Mouse (Mus musculus): ENCODE measurements at regions not wholly inside any gene's neighbourhood (a gene's known extent, or its start where the extent isn't known, plus 50 kb on each side); places are given as distances from the start of the nearest gene placed in this dataset.

DNA sequence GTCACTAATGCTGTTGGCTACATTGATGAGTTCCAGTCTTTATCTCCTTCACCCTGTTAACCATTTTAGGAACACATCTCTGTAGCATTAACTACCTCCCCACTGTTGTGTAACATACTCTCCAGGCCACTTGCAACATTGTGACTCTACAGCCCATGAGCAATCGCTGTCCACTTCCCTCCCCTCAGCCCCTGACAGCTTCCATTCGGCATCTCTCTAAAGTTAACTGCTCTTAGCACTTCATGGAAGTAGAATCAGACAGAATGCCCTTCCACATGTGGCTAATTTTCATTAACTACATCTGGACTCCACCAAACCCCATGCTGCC, 208.3 kb downstream of the Bcl2l11 start:
- TF ChIP-seq POLR2A (IDR thresholded peaks at IDR 0.05; ENCODE audit: borderline replicate concordance, extremely low read depth, insufficient read depth, insufficient read length): no peak

DNA sequence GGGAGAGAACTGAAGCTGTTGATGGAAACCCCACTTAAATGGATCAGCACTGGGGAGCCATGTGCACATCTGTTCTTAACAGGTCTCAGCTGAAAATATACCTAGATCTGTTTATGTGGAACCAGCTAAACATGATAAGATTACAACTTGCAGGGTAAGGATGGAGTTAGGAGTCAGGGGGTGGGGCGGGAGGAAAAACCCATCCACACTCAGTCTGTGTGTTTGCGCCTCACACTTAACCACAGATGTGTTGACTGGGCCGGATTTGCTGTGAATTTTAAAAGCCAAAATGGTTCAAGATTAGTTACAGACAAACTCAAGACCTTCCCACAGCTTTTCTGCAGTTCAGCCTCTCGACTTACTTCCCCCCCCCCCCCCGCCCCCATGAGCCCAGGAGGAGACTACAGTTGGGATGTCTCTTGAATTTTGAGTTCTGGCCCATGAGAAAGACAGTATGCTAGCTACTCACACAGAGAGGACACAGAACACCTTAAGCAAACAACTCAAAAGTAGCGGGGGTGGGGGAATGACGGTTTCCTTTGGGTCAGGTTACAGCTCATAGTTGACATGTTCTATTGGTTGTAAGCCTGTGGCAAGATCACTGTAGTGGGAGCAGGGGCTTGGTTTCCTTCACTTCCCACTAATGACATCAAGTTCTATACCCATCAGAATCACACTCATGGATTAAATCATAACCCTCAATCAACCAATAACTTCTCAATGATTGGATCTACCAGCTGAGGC, 209.1 kb downstream of the Bcl2l11 start:
- Histone ChIP-seq H3K4me3 (replicated peaks; ENCODE audit: low read length) (no peak overlapping the region), H3K4me2 (replicated peaks; ENCODE audit: low read depth, low read length, severe bottlenecking) (no peak overlapping the region), H3K9me3 (ENCODE audit: control insufficient read depth, low read length) (no peaks in the 10 kb centered on the region), H3K4me1 (ENCODE audit: control insufficient read depth, insufficient read depth, low read length) (peaks cover 45% of the 10 kb centered on the region), H3K27ac (replicated peaks; ENCODE audit: low read depth, low read length) (no peak overlapping the region), H3K9ac (ENCODE audit: low read depth, low read length, severe bottlenecking) (no peak overlapping the region), H3K27me3 (ENCODE audit: control insufficient read depth, insufficient read depth, low read length) (no peaks in the 10 kb centered on the region), H3K36me3 (ENCODE audit: control insufficient read depth, insufficient read depth, low read length) (no peaks in the 10 kb centered on the region)
- no peak for TF ChIP-seq POLR2A (IDR thresholded peaks at IDR 0.05; ENCODE audit: borderline replicate concordance, extremely low read depth, insufficient read depth, insufficient read length)
- DNase-seq (ENCODE audit: low spot score) (no peak), ATAC-seq (ENCODE audit: low FRiP score, low read depth) (no peak)
- WGBS: 29% methylated on average over 6 of the region's 7 CpGs

More for the DNA sequence above, 208.3 kb downstream of the Bcl2l11 start:
- DNase-seq (ENCODE audit: low spot score) (no peak), ATAC-seq (ENCODE audit: low FRiP score, low read depth) (no peak)
- Histone ChIP-seq H3K27me3 (ENCODE audit: control insufficient read depth, insufficient read depth, low read length) (no peaks in the 10 kb centered on the region), H3K4me3 (replicated peaks; ENCODE audit: low read length) (no peak overlapping the region), H3K36me3 (ENCODE audit: control insufficient read depth, insufficient read depth, low read length) (no peaks in the 10 kb centered on the region), H3K9ac (ENCODE audit: low read depth, low read length, severe bottlenecking) (no peak overlapping the region), H3K27ac (replicated peaks; ENCODE audit: low read depth, low read length) (no peak overlapping the region), H3K4me1 (ENCODE audit: control insufficient read depth, insufficient read depth, low read length) (peaks cover 38% of the 10 kb centered on the region), H3K4me2 (replicated peaks; ENCODE audit: low read depth, low read length, severe bottlenecking) (no peak overlapping the region), H3K9me3 (ENCODE audit: control insufficient read depth, low read length) (no peaks in the 10 kb centered on the region)
- WGBS: 45% methylated on average over 2 of the region's 2 CpGs

DNA sequence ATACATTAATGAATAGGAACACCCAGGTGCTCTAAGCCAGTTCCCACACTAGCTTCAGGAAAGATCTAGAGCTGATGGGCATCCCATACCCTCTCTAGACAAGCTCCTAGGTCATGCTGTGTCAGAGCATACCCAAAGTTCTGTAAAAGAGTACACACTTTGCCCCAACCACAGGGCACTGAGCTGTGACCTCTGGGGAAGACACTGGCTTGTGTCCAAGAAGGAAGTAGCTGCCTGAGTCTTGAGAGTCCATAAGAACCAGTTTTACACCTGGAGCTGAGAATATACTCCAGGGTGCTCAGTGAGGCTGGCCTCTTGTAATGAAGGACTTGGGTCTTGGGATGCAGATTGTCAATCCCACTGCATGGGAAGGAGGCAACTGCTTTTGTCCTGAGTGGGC, 211.4 kb downstream of the Bcl2l11 start:
- Histone ChIP-seq H3K27ac (replicated peaks; ENCODE audit: low read depth, low read length) (no peak overlapping the region), H3K9ac (ENCODE audit: low read depth, low read length, severe bottlenecking) (no peak overlapping the region), H3K9me3 (ENCODE audit: control insufficient read depth, low read length) (no peaks in the 10 kb centered on the region), H3K4me1 (ENCODE audit: control insufficient read depth, insufficient read depth, low read length) (peaks cover 62% of the 10 kb centered on the region), H3K4me3 (replicated peaks; ENCODE audit: low read length) (no peak overlapping the region), H3K4me2 (replicated peaks; ENCODE audit: low read depth, low read length, severe bottlenecking) (no peak overlapping the region), H3K27me3 (ENCODE audit: control insufficient read depth, insufficient read depth, low read length) (no peaks in the 10 kb centered on the region), H3K36me3 (ENCODE audit: control insufficient read depth, insufficient read depth, low read length) (no peaks in the 10 kb centered on the region)
- DNase-seq (ENCODE audit: low spot score) (no peak), ATAC-seq (ENCODE audit: low FRiP score, low read depth) (no peak)
- TF ChIP-seq POLR2A (IDR thresholded peaks at IDR 0.05; ENCODE audit: borderline replicate concordance, extremely low read depth, insufficient read depth, insufficient read length): no peak

GRCm38 (mm10) chr2:128337791-128338190, 212.0 kb downstream of the Bcl2l11 start:
- H3K27ac ChIP-seq (replicated peaks; ENCODE audit: low read depth, low read length): no peak overlapping the region
- ATAC-seq (ENCODE audit: low FRiP score, low read depth) (no peak), DNase-seq (ENCODE audit: low spot score) (no peak)
- no peak for TF ChIP-seq POLR2A (IDR thresholded peaks at IDR 0.05; ENCODE audit: borderline replicate concordance, extremely low read depth, insufficient read depth, insufficient read length)
- H3K9me3 ChIP-seq (ENCODE audit: control insufficient read depth, low read length): no peaks in the 10 kb centered on the region
- WGBS: 92% methylated on average over 5 of the region's 5 CpGs
- no peaks in the 10 kb centered on the region for H3K27me3 ChIP-seq (ENCODE audit: control insufficient read depth, insufficient read depth, low read length)
- H3K4me2 ChIP-seq (replicated peaks; ENCODE audit: low read depth, low read length, severe bottlenecking): no peak overlapping the region
- no peaks in the 10 kb centered on the region for H3K36me3 ChIP-seq (ENCODE audit: control insufficient read depth, insufficient read depth, low read length)
- H3K4me3 ChIP-seq (replicated peaks; ENCODE audit: low read length): no peak overlapping the region
- H3K4me1 ChIP-seq (ENCODE audit: control insufficient read depth, insufficient read depth, low read length): peaks cover 62% of the 10 kb centered on the region
- H3K9ac ChIP-seq (ENCODE audit: low read depth, low read length, severe bottlenecking): no peak overlapping the region

GRCm38 (mm10) chr2:128338474-128338873, 212.6 kb downstream of the Bcl2l11 start:
- ATAC-seq (ENCODE audit: low FRiP score, low read depth) (no peak), DNase-seq (ENCODE audit: low spot score) (no peak)
- H3K9me3 ChIP-seq (ENCODE audit: control insufficient read depth, low read length): no peaks in the 10 kb centered on the region
- WGBS: 60% methylated on average over 4 of the region's 4 CpGs
- TF ChIP-seq POLR2A (IDR thresholded peaks at IDR 0.05; ENCODE audit: borderline replicate concordance, extremely low read depth, insufficient read depth, insufficient read length): no peak
- H3K27ac ChIP-seq (replicated peaks; ENCODE audit: low read depth, low read length): peak overlapping the region; percentile 73
- no peaks in the 10 kb centered on the region for H3K36me3 ChIP-seq (ENCODE audit: control insufficient read depth, insufficient read depth, low read length)
- no peak overlapping the region for H3K4me3 ChIP-seq (replicated peaks; ENCODE audit: low read length)
- peak overlapping the region; percentile 26; the same call in 1 of the 2 replicates for H3K4me2 ChIP-seq (replicated peaks; ENCODE audit: low read depth, low read length, severe bottlenecking)
- no peaks in the 10 kb centered on the region for H3K27me3 ChIP-seq (ENCODE audit: control insufficient read depth, insufficient read depth, low read length)
- H3K4me1 ChIP-seq (ENCODE audit: control insufficient read depth, insufficient read depth, low read length): peaks cover 62% of the 10 kb centered on the region
- no peak overlapping the region for H3K9ac ChIP-seq (ENCODE audit: low read depth, low read length, severe bottlenecking)

All from limb, embryonic 14.5 days (tissue).